ENCODE assay signal across 20 mouse cellular contexts in the genomic region with DNA sequence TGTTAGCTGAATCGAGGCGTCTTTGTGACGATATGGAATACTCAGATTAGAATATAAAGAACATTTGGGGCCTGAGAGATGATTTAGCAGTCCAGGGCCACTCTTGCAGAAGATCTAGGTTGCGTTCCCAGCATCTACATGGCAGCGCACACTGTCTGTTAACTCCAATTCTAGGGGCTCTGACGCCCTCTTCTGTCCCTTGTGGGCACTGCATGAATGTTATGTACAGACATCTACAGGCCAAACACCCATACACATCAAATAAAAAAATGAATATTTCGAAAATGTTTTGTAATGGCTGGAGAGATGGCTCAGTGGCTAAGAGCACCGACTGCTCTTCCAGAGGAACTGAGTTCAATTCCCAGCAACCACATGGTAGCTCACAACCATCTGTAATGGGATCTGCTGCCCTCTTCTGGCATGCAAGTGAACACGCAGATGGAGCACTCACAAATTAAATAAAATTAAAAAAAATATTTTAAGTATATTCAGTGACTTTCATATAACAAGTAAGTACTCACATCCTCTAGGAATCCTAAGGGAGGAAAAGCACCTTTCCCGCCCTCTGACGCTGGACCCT. TPM values are rescaled to one million over a fixed set of nuclear protein-coding genes. Genes with fewer than 3 reads are reported as not detected.
DNase-seq lines count a peak whose midpoint lies in the region; ATAC-seq and TF ChIP-seq lines count a peak whose summit lies in the region.
"Had no signal": no experiment of that assay in that cellular context is flagged by ENCODE, and none has a peak within 500 bp of the region (broad histone marks: within the 10 kb centered on the region; RNA-seq: fewer than 3 reads in every experiment).

No protein-coding gene starts in this region.

- no peak overlapping the region for H3K4me2 ChIP-seq in lung, embryonic 14.5 days
- H3K4me2 ChIP-seq: heart, embryonic 11.5 days had no signal

- H3K27ac ChIP-seq in lung, embryonic 14.5 days (ENCODE audit: low read depth), result no peak overlapping the region
- H3K27ac ChIP-seq in ES-Bruce4 (ENCODE audit: insufficient read depth, low read length), result no peak overlapping the region
- no peak overlapping the region for H3K27ac ChIP-seq in cortical plate, adult 2 months (ENCODE audit: insufficient read depth, low read length)
- H3K27ac ChIP-seq: hindbrain, embryonic 14.5 days; macrophage had no signal

- no peaks in the 10 kb centered on the region for H3K4me1 ChIP-seq in lung, embryonic 14.5 days (ENCODE audit: insufficient read depth)
- H3K4me1 ChIP-seq in ES-Bruce4 (ENCODE audit: control insufficient read depth, insufficient read depth, low read length), result no peaks in the 10 kb centered on the region
- no peaks in the 10 kb centered on the region for H3K4me1 ChIP-seq in cortical plate, adult 2 months (ENCODE audit: control insufficient read depth, insufficient read depth, low read length)

- no peak overlapping the region for H3K9ac ChIP-seq in lung, embryonic 14.5 days
- H3K9ac ChIP-seq in ES-Bruce4 (ENCODE audit: low read depth, poor library complexity, severe bottlenecking), result no peak overlapping the region
- H3K9ac ChIP-seq: hindbrain, embryonic 14.5 days had no signal

- ATAC-seq in lung, embryonic 14.5 days (ENCODE audit: insufficient read depth), result no peak

- H3K4me3 ChIP-seq in lung, embryonic 14.5 days (ENCODE audit: low read depth, low read length), result no peak overlapping the region
- H3K4me3 ChIP-seq in ES-Bruce4 (ENCODE audit: low read depth, low read length), result no peak overlapping the region
- no peak overlapping the region for H3K4me3 ChIP-seq in cortical plate, adult 2 months (ENCODE audit: insufficient read depth, low read length)
- H3K4me3 ChIP-seq: erythroblast, embryonic 14.5 days had no signal

- intact Hi-C loops in heart, postnatal 25 days (cut with DNase I), result loop anchor here (2.0 to 5.0 kb wide), 2 partner anchors 49 to 162 kb away; no protein-coding TSS in a partner anchor

- H3K27me3 ChIP-seq in lung, embryonic 14.5 days (ENCODE audit: insufficient read depth, low read length), result no peaks in the 10 kb centered on the region
- no peaks in the 10 kb centered on the region for H3K27me3 ChIP-seq in ES-Bruce4 (ENCODE audit: control insufficient read depth, insufficient read depth, low read length, poor library complexity, severe bottlenecking)

- TF ChIP-seq CTCF in lung, embryonic 14.5 days (IDR thresholded peaks at IDR 0.05; ENCODE audit: low read depth), result peak; percentile 54
- peak; percentile 52 for TF ChIP-seq CTCF in ES-Bruce4 (IDR thresholded peaks at IDR 0.05; ENCODE audit: low read depth, low read length)
- peak; percentile 17; the same call in 1 of the 2 replicates for TF ChIP-seq CTCF in cortical plate, adult 2 months (IDR thresholded peaks at IDR 0.05; ENCODE audit: extremely low read depth, insufficient read depth, low read length)

- no peak for TF ChIP-seq POLR2A in ES-Bruce4 (IDR thresholded peaks at IDR 0.05; ENCODE audit: insufficient read depth, low read length)
- TF ChIP-seq POLR2A in cortical plate, adult 2 months (IDR thresholded peaks at IDR 0.05; ENCODE audit: extremely low read depth, insufficient read depth, low read length), result no peak

- no peaks in the 10 kb centered on the region for H3K9me3 ChIP-seq in lung, embryonic 14.5 days (ENCODE audit: low read depth, low read length)
- H3K9me3 ChIP-seq in ES-Bruce4 (replicated peaks; ENCODE audit: control insufficient read depth, insufficient read depth, low read length, poor library complexity, severe bottlenecking), result no peaks in the 10 kb centered on the region

- peak; percentile 69 for DNase-seq in heart, adult 11 months
- no peak for DNase-seq in heart, postnatal 25 days (ENCODE audit: low spot score)
- peak; percentile 16 for DNase-seq in lung, embryonic 14.5 days
- no peak for DNase-seq in lung, postnatal 14 days
- no peak for DNase-seq in right cerebral cortex, postnatal 4 days
- no peak for DNase-seq in adrenal gland, postnatal 10 days
- DNase-seq: adrenal gland, adult 8-10 months; cerebellum, adult 11 months; embryo, embryonic 11 days; kidney, postnatal 14 days; layer of hippocampus, postnatal 36 days; spleen, adult 18-20 months; thymus, adult 2 months had no signal

- H3K36me3 ChIP-seq in lung, embryonic 14.5 days (ENCODE audit: insufficient read depth), result no peaks in the 10 kb centered on the region
- no peaks in the 10 kb centered on the region for H3K36me3 ChIP-seq in ES-Bruce4 (ENCODE audit: control insufficient read depth, insufficient read depth, low read length, poor library complexity, severe bottlenecking)

- no peak for TF ChIP-seq EP300 in ES-Bruce4 (IDR thresholded peaks at IDR 0.05; ENCODE audit: insufficient read depth, low read depth, low read length)

- WGBS in lung, embryonic 14.5 days, result 74% methylated on average over 11 of the region's 11 CpGs

RNA-seq across cellular contexts. Expression of a gene that starts 13.3 kb away (rescaled TPM):
- total RNA-seq in heart, postnatal 25 days (2021), result 1 to 10 TPM; 5.8 to 6.6 TPM
- polyA plus RNA-seq in lung, embryonic 14.5 days (2014; fragmentation: Nextera tagmentation; extraction: Ambion mirVana), result 10.6 and 11.1 TPM in 2 replicates
- polyA plus RNA-seq in ES-Bruce4 (2011; ENCODE audit: insufficient read depth, insufficient read length, low read depth, missing spikeins), result 8.5 and 9.2 TPM in 2 replicates
- 148 and 177 TPM in 2 replicates for polyA plus RNA-seq in cortical plate, adult 2 months (2012; rRNA removed)
- total RNA-seq in adrenal gland, postnatal 10 days (2021), result 10 to 100 TPM; 16.8 to 21.9 TPM

RNA-seq across cellular contexts. Expression of a gene that starts 24.0 kb away (rescaled TPM):
- 10 to 100 TPM in 1 of 2 experiments, 1 to 10 TPM in 1; 9.7 to 11.1 TPM for total RNA-seq in heart, postnatal 25 days (2021)
- 22.6 and 22.8 TPM in 2 replicates for polyA plus RNA-seq in lung, embryonic 14.5 days (2014; fragmentation: Nextera tagmentation; extraction: Ambion mirVana)
- 21.9 and 26.7 TPM in 2 replicates for polyA plus RNA-seq in ES-Bruce4 (2011; ENCODE audit: insufficient read depth, insufficient read length, low read depth, missing spikeins)
- polyA plus RNA-seq in cortical plate, adult 2 months (2012; rRNA removed), result 38.9 and 39.7 TPM in 2 replicates
- 10 to 100 TPM; 34.7 to 35.6 TPM for total RNA-seq in adrenal gland, postnatal 10 days (2021)

RNA-seq across cellular contexts. Expression of a gene that starts 27.3 kb away (rescaled TPM):
- 1 to 10 TPM; 1.2 to 1.5 TPM for total RNA-seq in heart, postnatal 25 days (2021)
- polyA plus RNA-seq in lung, embryonic 14.5 days (2014; fragmentation: Nextera tagmentation; extraction: Ambion mirVana), result 2.4 and 2.8 TPM in 2 replicates
- 4.9 and 6.5 TPM in 2 replicates for polyA plus RNA-seq in ES-Bruce4 (2011; ENCODE audit: insufficient read depth, insufficient read length, low read depth, missing spikeins)
- polyA plus RNA-seq in cortical plate, adult 2 months (2012; rRNA removed), result 76.1 and 85.9 TPM in 2 replicates
- total RNA-seq in adrenal gland, postnatal 10 days (2021), result 1 to 10 TPM; 3.5 to 8.5 TPM

RNA-seq across cellular contexts. Expression of a gene that starts 41.5 kb away (rescaled TPM):
- total RNA-seq in heart, postnatal 25 days (2021), result not detected
- not detected in 2 replicates for polyA plus RNA-seq in lung, embryonic 14.5 days (2014; fragmentation: Nextera tagmentation; extraction: Ambion mirVana)
- polyA plus RNA-seq in ES-Bruce4 (2011; ENCODE audit: insufficient read depth, insufficient read length, low read depth, missing spikeins), result not detected in 2 replicates
- not detected in 2 replicates for polyA plus RNA-seq in cortical plate, adult 2 months (2012; rRNA removed)
- not detected for total RNA-seq in adrenal gland, postnatal 10 days (2021)
- total RNA-seq: adrenal gland, adult 8-10 months; layer of hippocampus, postnatal 36 days; monocyte, adult 5-6 weeks had no signal
- polyA plus RNA-seq: erythroblast, embryonic 14.5 days; heart, embryonic 11.5 days; hindbrain, embryonic 14.5 days; macrophage; thymus, adult 2 months had no signal

RNA-seq across cellular contexts. Expression of a gene that starts 41.6 kb away (rescaled TPM):
- 1 to 10 TPM in 1 of 2 experiments, under 1 TPM in 1; 0.94 to 2.0 TPM for total RNA-seq in heart, postnatal 25 days (2021)
- 4.4 and 5.0 TPM in 2 replicates for polyA plus RNA-seq in lung, embryonic 14.5 days (2014; fragmentation: Nextera tagmentation; extraction: Ambion mirVana)
- polyA plus RNA-seq in ES-Bruce4 (2011; ENCODE audit: insufficient read depth, insufficient read length, low read depth, missing spikeins), result 1.5 and 1.8 TPM in 2 replicates
- polyA plus RNA-seq in cortical plate, adult 2 months (2012; rRNA removed), result 2.4 and 2.8 TPM in 2 replicates
- total RNA-seq in adrenal gland, postnatal 10 days (2021), result 1 to 10 TPM; 8.3 to 9.8 TPM
- polyA plus RNA-seq: erythroblast, embryonic 14.5 days had no signal

Comparison
In these comparisons a context has a peak if more than half of its experiments do, and no peak if none do; other contexts are left out.
1. DNase-seq: peak in heart, adult 11 months (single experiment) and lung, embryonic 14.5 days (single experiment); none in heart, postnatal 25 days (single experiment), lung, postnatal 14 days (single experiment), right cerebral cortex, postnatal 4 days (single experiment) and adrenal gland, postnatal 10 days (single experiment).
2. RNA of a gene that starts 13.3 kb away (polyA plus RNA-seq): 148 to 177 TPM in cortical plate, adult 2 months; 10.6 to 11.1 TPM in lung, embryonic 14.5 days and 8.5 to 9.2 TPM in ES-Bruce4; every median in the first group is over 10 times any median in the second.
3. RNA of a gene that starts 27.3 kb away (polyA plus RNA-seq): 76.1 to 85.9 TPM in cortical plate, adult 2 months; 4.9 to 6.5 TPM in ES-Bruce4 and 2.4 to 2.8 TPM in lung, embryonic 14.5 days; every median in the first group is over 10 times any median in the second.
4. Peak in every context shown above with its lines, with median percentiles within 50 percentile points of each other: CTCF ChIP-seq.